Mouse (Mus musculus): ENCODE data around the gene Rptn. TPM values are rescaled to one million over a fixed set of nuclear protein-coding genes. Genes with fewer than 3 reads are reported as not detected.

The Rptn gene
- polyA plus RNA-seq, 1 experiment: 0.01 TPM

DNA sequence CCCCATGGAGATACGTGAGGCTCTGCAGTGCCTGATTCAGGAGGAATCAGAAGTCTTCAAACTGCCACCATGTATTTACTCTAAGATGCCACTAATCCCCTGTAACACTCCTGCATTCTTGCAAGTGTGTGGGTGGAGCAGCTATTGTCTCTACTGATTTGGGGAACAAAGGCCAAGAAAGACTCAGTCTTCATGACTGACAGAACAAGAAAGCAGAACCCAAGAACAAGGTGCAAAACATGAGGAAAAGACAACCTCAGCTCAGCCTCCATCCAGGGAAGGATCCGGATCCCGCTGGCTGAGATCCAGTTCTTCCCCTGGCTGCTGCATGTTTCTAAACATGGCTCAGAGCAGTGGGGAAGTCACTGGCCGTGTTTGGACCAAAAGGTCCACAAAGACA, 15.4 kb upstream of the Rptn start:
- Histone ChIP-seq H3K36me3 (ENCODE audit: control insufficient read depth) (no peaks in the 10 kb centered on the region), H3K27me3 (ENCODE audit: control insufficient read depth) (no peaks in the 10 kb centered on the region), H3K4me1 (ENCODE audit: control insufficient read depth) (no peaks in the 10 kb centered on the region), H3K9me3 (ENCODE audit: control insufficient read depth, low read length) (no peaks in the 10 kb centered on the region), H3K4me3 (replicated peaks) (no peak overlapping the region)
- TF ChIP-seq TAL1 (IDR thresholded peaks at IDR 0.05; ENCODE audit: low read length) (no peak), GATA1 (IDR thresholded peaks at IDR 0.05; ENCODE audit: low read length) (no peak)

- TF ChIP-seq TAL1 (IDR thresholded peaks at IDR 0.05; ENCODE audit: low read length): no peak
- no peak for TF ChIP-seq GATA1 (IDR thresholded peaks at IDR 0.05; ENCODE audit: low read length)
- Histone ChIP-seq H3K4me1 (ENCODE audit: control insufficient read depth) (no peaks in the 10 kb centered on the region), H3K4me3 (replicated peaks) (no peak overlapping the region), H3K9me3 (ENCODE audit: control insufficient read depth, low read length) (no peaks in the 10 kb centered on the region), H3K36me3 (ENCODE audit: control insufficient read depth) (no peaks in the 10 kb centered on the region), H3K27me3 (ENCODE audit: control insufficient read depth) (no peaks in the 10 kb centered on the region)
These were observed 10.4 kb downstream of the Rptn start for GRCm38 (mm10) chr3:93403936-93404335.

DNA sequence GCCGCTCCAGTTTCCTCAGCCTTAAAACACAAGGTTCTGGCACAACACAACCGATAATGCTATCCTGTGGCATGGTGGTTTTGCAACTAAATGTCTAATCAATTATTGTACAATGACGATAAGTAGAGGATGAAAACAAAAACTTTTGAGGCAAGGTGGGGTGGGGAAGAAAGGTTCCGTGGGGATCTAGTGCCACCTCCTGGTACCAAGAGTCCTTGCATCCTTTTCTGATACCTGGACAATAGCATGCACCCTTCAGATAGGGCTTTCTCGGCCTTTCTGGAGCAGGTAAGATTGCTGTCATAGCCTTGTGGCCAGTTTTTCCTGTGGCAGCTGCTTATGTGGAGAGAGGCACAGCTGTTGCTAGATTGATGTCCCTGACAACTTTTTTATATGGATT, 13.5 kb downstream of the Rptn start:
- TF ChIP-seq GATA1 (IDR thresholded peaks at IDR 0.05; ENCODE audit: low read length): no peak
- no peak for TF ChIP-seq TAL1 (IDR thresholded peaks at IDR 0.05; ENCODE audit: low read length)
- Histone ChIP-seq H3K36me3 (ENCODE audit: control insufficient read depth) (no peaks in the 10 kb centered on the region), H3K4me3 (replicated peaks) (no peak overlapping the region), H3K4me1 (ENCODE audit: control insufficient read depth) (no peaks in the 10 kb centered on the region), H3K27me3 (ENCODE audit: control insufficient read depth) (no peaks in the 10 kb centered on the region), H3K9me3 (ENCODE audit: control insufficient read depth, low read length) (no peaks in the 10 kb centered on the region)

DNA sequence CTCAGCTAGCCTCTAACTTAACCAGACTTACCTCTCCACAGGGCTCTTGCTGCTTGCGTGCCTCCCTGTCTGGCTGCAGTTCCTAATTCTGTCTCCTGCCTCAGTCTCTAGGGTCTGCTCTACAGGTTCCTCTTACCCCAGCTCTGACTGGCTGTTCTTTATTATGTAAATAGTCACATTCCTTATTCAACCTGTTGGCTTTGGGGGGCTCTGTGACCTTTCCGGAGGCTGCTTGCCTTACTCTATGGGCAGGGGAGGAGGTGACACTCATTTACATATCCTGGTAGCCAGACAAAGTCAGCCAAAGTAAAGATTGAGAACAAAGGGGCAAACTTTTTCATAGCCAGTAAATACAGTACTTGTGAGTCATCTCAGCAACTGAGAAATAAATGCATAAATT, 18.4 kb downstream of the Rptn start:
- no peak overlapping the region for H3K4me3 ChIP-seq (replicated peaks)
- no peaks in the 10 kb centered on the region for H3K27me3 ChIP-seq (ENCODE audit: control insufficient read depth)
- TF ChIP-seq TAL1 (IDR thresholded peaks at IDR 0.05; ENCODE audit: low read length) (no peak), GATA1 (IDR thresholded peaks at IDR 0.05; ENCODE audit: low read length) (no peak)

GRCm38 (mm10) chr3:93431673-93432072, 38.2 kb downstream of the Rptn start:
- no peaks in the 10 kb centered on the region for H3K4me1 ChIP-seq (ENCODE audit: control insufficient read depth)
- no peaks in the 10 kb centered on the region; the same call in 1 of the 2 replicates for H3K9me3 ChIP-seq (ENCODE audit: control insufficient read depth, low read length)
- no peaks in the 10 kb centered on the region for H3K36me3 ChIP-seq (ENCODE audit: control insufficient read depth)
- TF ChIP-seq GATA1 (IDR thresholded peaks at IDR 0.05; ENCODE audit: low read length) (no peak), TAL1 (IDR thresholded peaks at IDR 0.05; ENCODE audit: low read length) (no peak)
- no peaks in the 10 kb centered on the region for H3K27me3 ChIP-seq (ENCODE audit: control insufficient read depth)
- no peak overlapping the region for H3K4me3 ChIP-seq (replicated peaks)

More for the DNA sequence above, 18.4 kb downstream of the Rptn start:
- Histone ChIP-seq H3K36me3 (ENCODE audit: control insufficient read depth) (no peaks in the 10 kb centered on the region), H3K9me3 (ENCODE audit: control insufficient read depth, low read length) (no peaks in the 10 kb centered on the region), H3K4me1 (ENCODE audit: control insufficient read depth) (no peaks in the 10 kb centered on the region)

GRCm38 (mm10) chr3:93442030-93442429, 48.5 kb downstream of the Rptn start, which contains the start of gene Tchh:
Tchh (plus strand) TSS chr3:93442330.
- Histone ChIP-seq H3K4me3 (replicated peaks) (no peak within 1 kb of the TSS), H3K9me3 (ENCODE audit: control insufficient read depth, low read length) (peaks cover 8% of the 10 kb centered on the region; the same call in 1 of the 2 replicates), H3K27me3 (ENCODE audit: control insufficient read depth) (peaks cover 58% of the 10 kb centered on the region), H3K4me1 (ENCODE audit: control insufficient read depth) (no peaks in the 10 kb centered on the region), H3K36me3 (ENCODE audit: control insufficient read depth) (no peaks in the 10 kb centered on the region)
- TF ChIP-seq GATA1 (IDR thresholded peaks at IDR 0.05; ENCODE audit: low read length): no peak
- no peak for TF ChIP-seq TAL1 (IDR thresholded peaks at IDR 0.05; ENCODE audit: low read length)

GRCm38 (mm10) chr3:93443501-93444101, 50.1 kb downstream of the Rptn start:
- Histone ChIP-seq H3K27me3 (ENCODE audit: control insufficient read depth) (peaks cover 73% of the 10 kb centered on the region), H3K9me3 (ENCODE audit: control insufficient read depth, low read length) (peaks cover 11% of the 10 kb centered on the region; the same call in 1 of the 2 replicates), H3K4me3 (replicated peaks) (no peak overlapping the region), H3K4me1 (ENCODE audit: control insufficient read depth) (no peaks in the 10 kb centered on the region), H3K36me3 (ENCODE audit: control insufficient read depth) (no peaks in the 10 kb centered on the region)
- TF ChIP-seq TAL1 (IDR thresholded peaks at IDR 0.05; ENCODE audit: low read length): no peak
- no peak for TF ChIP-seq GATA1 (IDR thresholded peaks at IDR 0.05; ENCODE audit: low read length)

DNA sequence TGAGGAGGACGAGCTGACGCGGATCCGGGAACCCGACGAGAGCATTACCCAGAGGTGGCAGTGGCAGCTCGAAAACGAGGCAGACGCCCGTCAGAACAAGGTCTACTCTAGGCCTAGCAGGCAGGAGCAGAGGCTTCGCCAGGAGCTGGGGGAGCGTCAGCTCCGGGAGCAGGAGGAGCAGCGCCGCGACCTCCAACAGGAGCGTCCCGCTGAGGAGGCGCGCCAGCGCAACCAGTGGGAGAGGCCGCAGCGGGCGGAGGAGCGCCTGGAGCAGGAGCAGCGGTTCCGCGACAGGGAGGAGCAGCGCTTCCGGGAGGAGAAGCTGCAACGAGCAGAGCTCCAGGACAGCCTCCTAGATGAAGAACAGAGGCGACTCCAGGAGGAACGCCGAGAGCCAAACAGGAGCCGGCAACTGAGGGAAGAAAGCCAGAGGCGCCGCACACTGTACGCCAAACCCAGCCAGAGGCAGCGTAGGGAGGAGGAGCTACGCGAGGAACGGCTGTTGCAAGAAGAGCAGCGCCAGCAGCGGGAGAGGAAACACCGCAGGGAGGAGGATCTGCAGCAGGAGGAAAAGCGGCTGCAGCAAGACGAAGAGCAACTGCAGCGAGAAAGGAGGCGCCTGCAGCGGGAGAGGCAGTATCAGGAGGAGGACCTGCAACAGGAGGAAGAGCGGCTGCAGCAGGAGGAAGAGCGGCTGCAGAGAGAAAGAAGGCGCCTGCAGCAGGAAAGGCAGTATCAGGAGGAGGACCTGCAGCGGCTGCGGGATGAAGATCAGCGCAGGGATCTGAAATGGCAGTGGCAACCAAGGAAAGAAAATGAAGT, 51.1 kb downstream of the Rptn start:
- no peak for TF ChIP-seq GATA1 (IDR thresholded peaks at IDR 0.05; ENCODE audit: low read length)
- no peak for TF ChIP-seq TAL1 (IDR thresholded peaks at IDR 0.05; ENCODE audit: low read length)
- H3K4me1 ChIP-seq (ENCODE audit: control insufficient read depth): no peaks in the 10 kb centered on the region
- H3K4me3 ChIP-seq (replicated peaks): peak overlapping the region; percentile 35
- peaks cover 76% of the 10 kb centered on the region for H3K27me3 ChIP-seq (ENCODE audit: control insufficient read depth)
- peaks cover 11% of the 10 kb centered on the region; the same call in 1 of the 2 replicates for H3K9me3 ChIP-seq (ENCODE audit: control insufficient read depth, low read length)
- no peaks in the 10 kb centered on the region for H3K36me3 ChIP-seq (ENCODE audit: control insufficient read depth)

- H3K36me3 ChIP-seq (ENCODE audit: control insufficient read depth): no peaks in the 10 kb centered on the region
- TF ChIP-seq TAL1 (IDR thresholded peaks at IDR 0.05; ENCODE audit: low read length): no peak
- no peak for TF ChIP-seq GATA1 (IDR thresholded peaks at IDR 0.05; ENCODE audit: low read length)
- no peaks in the 10 kb centered on the region for H3K4me1 ChIP-seq (ENCODE audit: control insufficient read depth)
- H3K4me3 ChIP-seq (replicated peaks): no peak overlapping the region
- H3K27me3 ChIP-seq (ENCODE audit: control insufficient read depth): peaks cover 79% of the 10 kb centered on the region
- H3K9me3 ChIP-seq (ENCODE audit: control insufficient read depth, low read length): peaks cover 11% of the 10 kb centered on the region; the same call in 1 of the 2 replicates
These were observed 51.7 kb downstream of the Rptn start for GRCm38 (mm10) chr3:93445165-93445705.

All from erythroblast, embryonic 14.5 days (primary cell).